Mouse (Mus musculus) brain, adult 10 weeks (tissue): ENCODE measurements around the gene Sprr2a1. TPM values are rescaled to one million over a fixed set of nuclear protein-coding genes. Genes with fewer than 3 reads are reported as not detected.

Experiments
- polyA plus RNA-seq: library from polyadenylated mRNA; stranded (reverse); fragments of 350-450 nt; fragmentation: Illumina TruSeq; extraction: RNeasy Lipid Tissue Mini Kit (QIAGEN cat#74804); gene quantifications from one replicate; pipeline ENCODE4 v1.2.3, GENCODE M21; 2015; ENCODE audit warnings: low read depth, low replicate concordance

Gene Sprr2a1
- not detected for polyA plus RNA-seq

DNA sequence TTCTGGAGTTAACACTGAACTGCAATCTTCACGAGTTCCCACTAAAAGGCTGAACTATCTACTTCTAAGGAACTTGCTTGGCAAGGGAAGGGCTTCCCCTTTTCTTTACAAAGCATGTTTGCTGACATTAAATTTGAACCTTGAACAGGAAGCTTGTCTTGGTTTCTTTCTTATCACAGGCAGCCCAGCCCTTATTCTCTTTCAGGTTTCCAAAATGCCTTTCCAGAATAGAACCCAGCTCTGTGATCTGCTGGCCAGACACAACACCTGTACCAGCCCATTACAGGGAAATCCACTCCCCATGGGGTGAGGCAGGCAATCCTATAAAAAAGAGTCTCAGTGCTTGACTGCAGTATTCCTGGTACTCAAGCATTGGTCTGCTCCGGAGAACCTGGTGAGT, at the start of gene Sprr2a1, which contains the start of gene Sprr2a2:
Sprr2a1 (plus strand) TSS at position 231 of the 400 bp plus-strand sequence.
Sprr2a2 (plus strand) TSS at position 352 of the 400 bp plus-strand sequence.

Other genes with a start within 250 kb of the Sprr2a1 start
- gene Pglyrp3, start 201.2 kb upstream of the Sprr2a1 start, polyA plus RNA-seq = not detected
- gene Lor, start 132.7 kb upstream of the Sprr2a1 start, polyA plus RNA-seq = 1.9 TPM
- not detected for gene Prr9, start 91.9 kb upstream of the Sprr2a1 start, polyA plus RNA-seq
- not detected for gene Lelp1, start 73.1 kb upstream of the Sprr2a1 start, polyA plus RNA-seq
- gene Sprr2a2, start 121 bp downstream of the Sprr2a1 start, polyA plus RNA-seq = not detected
- not detected for gene Sprr2a3, start 69.6 kb downstream of the Sprr2a1 start, polyA plus RNA-seq
- not detected for gene Sprr2b, start 100.8 kb downstream of the Sprr2a1 start, polyA plus RNA-seq
- not detected for gene Sprr2d, start 123.3 kb downstream of the Sprr2a1 start, polyA plus RNA-seq
- gene Sprr2e, start 136.3 kb downstream of the Sprr2a1 start, polyA plus RNA-seq = not detected
- gene Sprr2f, start 149.4 kb downstream of the Sprr2a1 start, polyA plus RNA-seq = not detected
- gene Sprr2h, start 169.9 kb downstream of the Sprr2a1 start, polyA plus RNA-seq = not detected
- not detected for gene Sprr2i, start 192.2 kb downstream of the Sprr2a1 start, polyA plus RNA-seq
- not detected for gene Sprr2j-ps, start 202.3 kb downstream of the Sprr2a1 start, polyA plus RNA-seq
- 4.1 TPM for gene Gm9774, start 213.6 kb downstream of the Sprr2a1 start, polyA plus RNA-seq
- gene Sprr2k, start 216.8 kb downstream of the Sprr2a1 start, polyA plus RNA-seq = not detected
- not detected for gene Sprr1b, start 223.0 kb downstream of the Sprr2a1 start, polyA plus RNA-seq
- gene Sprr3, start 242.9 kb downstream of the Sprr2a1 start, polyA plus RNA-seq = not detected